Mouse (Mus musculus): Measurements from ENCODE around the gene Tcap. TPM values are rescaled to one million over a fixed set of nuclear protein-coding genes. Genes with fewer than 3 reads are reported as not detected.

The Tcap gene
- polyA plus RNA-seq, 1 experiment from 2014 or later: 0.44 TPM

- ATAC-seq: no peak
- Histone ChIP-seq H3K9ac (ENCODE audit: low read depth, low read length) (peak overlapping the region; percentile 48), H3K9me3 (ENCODE audit: control insufficient read depth) (no peaks in the 10 kb centered on the region), H3K4me1 (replicated peaks; ENCODE audit: control insufficient read depth, insufficient read depth, low read length) (peaks cover 4% of the 10 kb centered on the region; the same call in 1 of the 2 replicates), H3K4me2 (replicated peaks; ENCODE audit: low read depth) (peak overlapping the region; percentile 99), H3K27me3 (replicated peaks; ENCODE audit: control insufficient read depth, insufficient read depth, low read length) (peaks cover 58% of the 10 kb centered on the region), H3K4me3 (ENCODE audit: low read depth, low read length) (peak overlapping the region; percentile 56), H3K27ac (ENCODE audit: low read depth, low read length) (no peak overlapping the region), H3K36me3 (ENCODE audit: control insufficient read depth, insufficient read depth) (no peaks in the 10 kb centered on the region)
- WGBS: under 1% methylated on average over 19 of the region's 19 CpGs
- no peak for TF ChIP-seq CTCF (IDR thresholded peaks at IDR 0.05; ENCODE audit: low read depth)
Measured at GRCm38 (mm10) chr11:98339071-98339501, 44.5 kb upstream of the Tcap start.

GRCm38 (mm10) chr11:98339679-98340287 lies 43.8 kb upstream of the Tcap start:
- Histone ChIP-seq H3K9ac (ENCODE audit: low read depth, low read length) (no peak overlapping the region), H3K9me3 (ENCODE audit: control insufficient read depth) (no peaks in the 10 kb centered on the region), H3K4me1 (replicated peaks; ENCODE audit: control insufficient read depth, insufficient read depth, low read length) (0 out of 2 replicates have a peak, but pooled peaks cover 4% of the 10 kb centered on the region), H3K4me2 (replicated peaks; ENCODE audit: low read depth) (peak overlapping the region; percentile 99), H3K27ac (ENCODE audit: low read depth, low read length) (no peak overlapping the region), H3K4me3 (ENCODE audit: low read depth, low read length) (no peak overlapping the region), H3K27me3 (replicated peaks; ENCODE audit: control insufficient read depth, insufficient read depth, low read length) (peaks cover 51% of the 10 kb centered on the region), H3K36me3 (ENCODE audit: control insufficient read depth, insufficient read depth) (no peaks in the 10 kb centered on the region)
- ATAC-seq: no peak
- 14% methylated on average over 11 of the region's 11 CpGs for WGBS
- no peak for TF ChIP-seq CTCF (IDR thresholded peaks at IDR 0.05; ENCODE audit: low read depth)

- Histone ChIP-seq H3K27ac (ENCODE audit: low read depth, low read length) (no peak overlapping the region), H3K4me3 (ENCODE audit: low read depth, low read length) (no peak overlapping the region), H3K36me3 (ENCODE audit: control insufficient read depth, insufficient read depth) (no peaks in the 10 kb centered on the region), H3K9me3 (ENCODE audit: control insufficient read depth) (no peaks in the 10 kb centered on the region), H3K4me1 (replicated peaks; ENCODE audit: control insufficient read depth, insufficient read depth, low read length) (0 out of 2 replicates have a peak, but pooled peaks cover 4% of the 10 kb centered on the region), H3K4me2 (replicated peaks; ENCODE audit: low read depth) (no peak overlapping the region), H3K9ac (ENCODE audit: low read depth, low read length) (no peak overlapping the region), H3K27me3 (replicated peaks; ENCODE audit: control insufficient read depth, insufficient read depth, low read length) (peaks cover 43% of the 10 kb centered on the region)
- no peak for TF ChIP-seq CTCF (IDR thresholded peaks at IDR 0.05; ENCODE audit: low read depth)
- 17% methylated on average over 3 of the region's 4 CpGs for WGBS
- no peak for ATAC-seq
Measured at GRCm38 (mm10) chr11:98340597-98340996, 43.0 kb upstream of the Tcap start.

GRCm38 (mm10) chr11:98341174-98341573 lies 42.4 kb upstream of the Tcap start:
- Histone ChIP-seq H3K27ac (ENCODE audit: low read depth, low read length) (no peak overlapping the region), H3K4me3 (ENCODE audit: low read depth, low read length) (no peak overlapping the region), H3K4me1 (replicated peaks; ENCODE audit: control insufficient read depth, insufficient read depth, low read length) (0 out of 2 replicates have a peak, but pooled peaks cover 4% of the 10 kb centered on the region), H3K4me2 (replicated peaks; ENCODE audit: low read depth) (no peak overlapping the region), H3K9ac (ENCODE audit: low read depth, low read length) (no peak overlapping the region), H3K27me3 (replicated peaks; ENCODE audit: control insufficient read depth, insufficient read depth, low read length) (peaks cover 37% of the 10 kb centered on the region), H3K36me3 (ENCODE audit: control insufficient read depth, insufficient read depth) (no peaks in the 10 kb centered on the region), H3K9me3 (ENCODE audit: control insufficient read depth) (no peaks in the 10 kb centered on the region)
- no peak for ATAC-seq
- WGBS: 59% methylated on average over 4 of the region's 4 CpGs
- TF ChIP-seq CTCF (IDR thresholded peaks at IDR 0.05; ENCODE audit: low read depth): no peak

- H3K27me3 ChIP-seq (replicated peaks; ENCODE audit: control insufficient read depth, insufficient read depth, low read length): peaks cover 34% of the 10 kb centered on the region
- no peaks in the 10 kb centered on the region for H3K36me3 ChIP-seq (ENCODE audit: control insufficient read depth, insufficient read depth)
- H3K9ac ChIP-seq (ENCODE audit: low read depth, low read length): no peak overlapping the region
- H3K4me2 ChIP-seq (replicated peaks; ENCODE audit: low read depth): peak overlapping the region; percentile 79
- H3K27ac ChIP-seq (ENCODE audit: low read depth, low read length): no peak overlapping the region; the same call in 1 of the 2 replicates
- 0 out of 2 replicates have a peak, but pooled peaks cover 4% of the 10 kb centered on the region for H3K4me1 ChIP-seq (replicated peaks; ENCODE audit: control insufficient read depth, insufficient read depth, low read length)
- H3K9me3 ChIP-seq (ENCODE audit: control insufficient read depth): no peaks in the 10 kb centered on the region
- TF ChIP-seq CTCF (IDR thresholded peaks at IDR 0.05; ENCODE audit: low read depth): peak; percentile 100
- H3K4me3 ChIP-seq (ENCODE audit: low read depth, low read length): peak overlapping the region; percentile 46
- 1% methylated on average over 29 of the region's 29 CpGs for WGBS
- peak; percentile 34 for ATAC-seq
Measured at GRCm38 (mm10) chr11:98342000-98342945, 41.3 kb upstream of the Tcap start.

GRCm38 (mm10) chr11:98345253-98345652 lies 38.4 kb upstream of the Tcap start:
- Histone ChIP-seq H3K36me3 (ENCODE audit: control insufficient read depth, insufficient read depth) (no peaks in the 10 kb centered on the region), H3K9me3 (ENCODE audit: control insufficient read depth) (no peaks in the 10 kb centered on the region), H3K27ac (ENCODE audit: low read depth, low read length) (no peak overlapping the region), H3K9ac (ENCODE audit: low read depth, low read length) (no peak overlapping the region), H3K4me2 (replicated peaks; ENCODE audit: low read depth) (peak overlapping the region; percentile 59), H3K4me3 (ENCODE audit: low read depth, low read length) (no peak overlapping the region; the same call in 1 of the 2 replicates), H3K4me1 (replicated peaks; ENCODE audit: control insufficient read depth, insufficient read depth, low read length) (no peaks in the 10 kb centered on the region), H3K27me3 (replicated peaks; ENCODE audit: control insufficient read depth, insufficient read depth, low read length) (peaks cover 23% of the 10 kb centered on the region)
- peak; percentile 19 for ATAC-seq
- 2% methylated on average over 14 of the region's 14 CpGs for WGBS
- peak; percentile 89 for TF ChIP-seq CTCF (IDR thresholded peaks at IDR 0.05; ENCODE audit: low read depth)
